Mouse (Mus musculus) bone marrow macrophage, adult 2 months (primary cell): ENCODE measurements around the gene Itgal.

Experiments
- CTCF ChIP-seq: IDR thresholded peaks from 2 replicates; pipeline ENCODE4 v1.5.1; 2012; ENCODE audit warnings: low read depth, mild to moderate bottlenecking, low read length, moderate library complexity
- POLR2A ChIP-seq: IDR thresholded peaks from 2 replicates; pipeline ENCODE4 v1.6.1; 2012; ENCODE audit warnings: mild to moderate bottlenecking, low read depth, low read length, borderline replicate concordance

GRCm38 (mm10) chr7:127271093-127271492 lies 25.0 kb upstream of the Itgal start:
- no peak for TF ChIP-seq CTCF
- TF ChIP-seq POLR2A = no peak
